Mouse (Mus musculus): ENCODE measurements around the gene Veph1.

The Veph1 gene

DNA sequence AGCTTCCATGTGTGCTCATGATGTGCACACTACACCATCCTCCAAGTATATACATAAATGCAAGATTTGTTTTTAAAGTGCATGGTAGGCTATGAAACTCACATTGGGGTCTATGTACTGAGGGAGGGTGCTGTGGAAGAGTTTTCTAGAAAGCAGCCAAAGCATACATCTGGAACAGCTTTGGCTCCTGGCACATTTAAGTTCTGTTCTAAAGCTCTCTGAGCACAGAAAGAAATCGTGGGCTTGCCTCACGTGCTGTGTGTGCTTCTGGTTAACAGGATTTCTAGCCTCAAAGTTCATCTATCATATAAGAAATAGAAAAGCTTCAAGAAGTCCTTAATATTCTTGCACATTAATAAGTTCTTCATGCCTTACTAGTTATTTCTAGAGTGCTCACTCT lies 204.9 kb downstream of the Veph1 start:
- no peak for DNase-seq

DNA sequence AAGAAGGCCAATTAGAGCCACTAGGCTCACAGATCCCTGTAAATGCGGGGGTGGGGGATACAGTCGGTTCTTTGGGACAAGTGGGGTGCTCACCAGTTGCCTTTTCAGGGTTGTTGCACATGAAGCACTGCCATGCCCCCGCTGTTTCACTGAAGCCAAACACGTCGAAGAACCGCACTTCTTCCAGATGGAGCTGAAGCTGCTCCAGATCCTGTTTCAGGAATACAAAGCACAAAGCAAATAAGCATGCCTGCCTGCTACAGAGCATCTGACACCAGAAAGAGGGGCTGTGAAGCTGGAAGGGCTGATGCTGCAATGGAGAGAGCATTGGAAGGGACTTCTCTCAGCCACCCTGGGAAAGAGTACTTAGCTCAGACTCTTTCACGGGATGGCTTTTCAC lies 209.0 kb downstream of the Veph1 start:
- DNase-seq = no peak

DNA sequence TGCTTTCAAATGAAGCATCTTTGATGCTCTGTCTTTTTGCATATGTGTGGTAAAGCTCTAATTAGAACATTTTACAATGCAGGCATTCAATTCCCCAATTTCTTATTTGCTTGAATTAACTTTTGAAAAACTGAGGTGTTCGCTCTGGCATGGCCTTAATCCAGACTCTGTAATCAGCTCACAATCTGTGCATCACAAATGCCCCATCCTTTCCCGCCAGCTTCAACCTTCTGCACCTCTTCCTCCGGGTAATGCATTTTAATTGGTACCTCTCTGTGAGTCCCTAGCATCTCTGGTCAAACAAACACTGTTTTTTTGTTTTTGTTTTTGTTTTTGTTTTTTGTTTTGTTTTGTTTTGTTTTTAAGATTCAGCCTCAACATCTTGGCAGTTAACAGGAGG lies 212.8 kb downstream of the Veph1 start:
- DNase-seq = no peak

DNA sequence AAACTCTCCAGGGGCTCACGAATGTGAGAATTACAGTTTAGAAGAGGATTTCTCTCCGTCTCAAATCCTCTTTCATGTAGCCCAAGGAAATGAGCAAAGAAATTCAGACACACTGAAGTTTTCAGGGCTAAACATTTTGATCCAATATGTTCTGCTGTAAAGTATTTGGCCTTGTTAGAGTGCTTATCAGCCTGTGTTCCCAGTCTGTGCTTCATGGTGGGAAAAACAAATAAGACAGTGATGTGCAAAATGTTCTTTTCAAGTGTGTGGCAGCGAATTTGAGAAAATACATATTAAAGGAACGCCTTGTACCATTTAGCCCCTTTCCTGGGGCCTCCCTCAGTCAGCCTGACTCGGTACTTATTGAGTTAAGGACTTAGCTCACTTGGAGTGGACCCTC lies 213.2 kb downstream of the Veph1 start:
- no peak for DNase-seq

DNA sequence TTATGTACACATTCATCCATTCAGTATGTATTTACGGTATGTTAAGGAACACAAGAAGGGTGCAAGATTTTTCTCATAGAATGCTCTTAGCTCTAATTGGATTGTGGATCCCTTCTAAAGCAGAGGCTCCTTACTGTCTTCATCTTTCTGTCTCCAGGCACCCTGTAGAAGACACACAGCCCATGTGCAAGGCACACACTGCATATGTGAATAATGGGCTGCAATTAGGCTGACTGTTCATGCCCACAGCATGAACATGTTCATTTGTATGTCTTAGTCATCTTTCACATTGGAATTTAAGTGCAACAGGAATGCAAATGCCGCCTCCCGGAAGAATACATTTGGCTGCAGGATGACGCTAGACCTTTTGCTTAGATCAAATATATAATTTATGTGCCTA lies 213.7 kb downstream of the Veph1 start:
- no peak for DNase-seq

DNA sequence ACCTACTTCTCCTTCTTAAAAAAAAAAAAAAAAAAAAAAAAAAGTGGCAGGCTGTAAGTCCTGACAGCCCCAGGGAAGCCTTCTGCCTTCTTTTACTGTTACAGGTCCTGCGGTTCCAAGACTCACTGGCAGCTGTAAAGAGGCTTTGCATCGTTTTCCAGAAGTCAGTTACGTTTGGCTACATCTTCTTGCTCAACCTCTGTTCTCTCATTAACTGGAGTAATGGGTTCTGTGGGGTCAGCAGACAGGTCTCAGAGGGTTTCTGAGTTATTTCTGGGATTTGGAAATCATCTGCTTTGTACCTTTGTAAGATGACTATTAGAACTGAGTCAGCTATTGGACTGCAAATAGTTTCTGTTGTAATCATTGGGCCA lies 215.3 kb downstream of the Veph1 start:
- DNase-seq = no peak

DNA sequence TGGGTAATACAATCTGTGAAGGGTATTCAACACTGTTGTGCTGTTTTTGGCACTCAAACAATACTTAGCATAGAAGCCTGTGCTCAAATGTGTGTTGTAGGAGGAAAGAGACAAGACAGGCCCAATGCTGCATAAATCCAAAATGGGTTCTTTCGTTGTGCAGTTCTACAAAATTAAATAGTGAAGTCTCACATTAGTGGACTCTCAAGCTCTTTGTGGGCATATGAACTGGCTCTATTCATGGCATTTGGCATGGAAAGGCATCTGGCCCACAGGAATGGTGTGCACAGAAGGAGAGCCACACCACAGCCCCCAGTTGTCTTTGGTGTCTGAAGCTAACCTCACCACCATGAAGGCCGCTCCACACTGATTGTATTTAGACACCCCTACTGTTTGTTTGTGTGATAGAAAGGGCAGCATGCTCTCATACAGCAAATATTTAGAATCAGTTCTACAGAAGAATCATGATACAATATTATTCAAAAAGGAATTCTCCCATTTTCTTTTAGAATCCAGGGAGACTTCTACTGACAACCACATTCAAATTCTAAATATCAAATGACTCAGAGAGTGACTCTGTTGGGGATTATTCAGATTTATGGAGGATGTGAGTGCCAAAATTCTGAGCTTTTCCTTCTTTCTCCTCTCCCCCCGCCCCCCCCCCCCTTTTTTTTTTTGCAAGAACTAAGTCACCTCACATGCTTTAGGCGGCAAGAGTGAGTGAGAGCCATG lies 215.8 kb downstream of the Veph1 start:
- no peak for DNase-seq

DNA sequence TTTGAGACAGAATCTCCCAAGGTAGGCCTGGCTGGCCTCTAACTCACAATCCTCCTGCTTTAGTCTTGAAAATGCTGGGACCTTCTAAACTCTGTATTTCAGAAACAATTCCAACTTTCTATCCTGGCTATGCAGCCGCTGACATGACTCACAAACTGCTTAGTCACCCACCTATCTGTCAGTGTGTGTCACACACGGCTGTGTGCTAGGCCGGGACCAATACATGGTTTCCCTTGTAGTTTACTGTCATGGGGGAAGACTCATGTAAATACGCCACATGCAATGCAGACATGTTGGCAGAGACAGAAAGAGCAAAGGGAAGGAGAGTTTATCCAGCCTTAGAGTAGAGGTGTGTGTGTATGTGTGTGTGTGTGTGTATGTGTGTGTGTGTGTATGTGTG lies 216.8 kb downstream of the Veph1 start:
- DNase-seq = no peak

DNA sequence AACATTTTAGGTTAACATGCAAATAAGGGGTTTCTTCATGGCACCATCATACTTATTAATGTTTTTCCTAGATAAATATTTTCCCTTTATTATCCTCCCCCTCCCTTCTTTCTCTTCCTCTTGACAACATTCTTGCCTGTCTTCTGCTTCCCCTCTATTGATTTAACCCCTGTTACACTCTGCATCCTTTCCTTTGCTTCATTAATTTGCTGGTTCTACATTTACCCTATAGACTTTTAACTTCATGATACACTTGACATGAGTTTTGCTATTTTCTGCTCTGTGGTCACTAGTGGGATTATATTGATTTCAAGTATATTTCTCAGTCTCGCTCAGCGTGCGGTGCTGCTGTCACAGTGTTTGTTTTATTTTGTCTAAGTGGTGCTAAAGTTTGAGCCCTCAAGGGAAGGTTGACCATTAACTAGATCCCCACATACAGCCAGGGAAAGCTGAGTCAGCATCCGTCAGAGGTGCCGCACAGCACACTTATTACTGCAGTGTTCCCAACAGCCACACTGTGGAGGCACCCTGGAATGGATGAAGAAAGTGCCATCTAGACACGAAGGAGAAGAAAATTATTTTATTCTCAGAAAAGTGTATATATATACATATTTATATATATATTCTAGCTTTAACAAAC lies 217.6 kb downstream of the Veph1 start:
- peak; percentile 6 for DNase-seq

DNA sequence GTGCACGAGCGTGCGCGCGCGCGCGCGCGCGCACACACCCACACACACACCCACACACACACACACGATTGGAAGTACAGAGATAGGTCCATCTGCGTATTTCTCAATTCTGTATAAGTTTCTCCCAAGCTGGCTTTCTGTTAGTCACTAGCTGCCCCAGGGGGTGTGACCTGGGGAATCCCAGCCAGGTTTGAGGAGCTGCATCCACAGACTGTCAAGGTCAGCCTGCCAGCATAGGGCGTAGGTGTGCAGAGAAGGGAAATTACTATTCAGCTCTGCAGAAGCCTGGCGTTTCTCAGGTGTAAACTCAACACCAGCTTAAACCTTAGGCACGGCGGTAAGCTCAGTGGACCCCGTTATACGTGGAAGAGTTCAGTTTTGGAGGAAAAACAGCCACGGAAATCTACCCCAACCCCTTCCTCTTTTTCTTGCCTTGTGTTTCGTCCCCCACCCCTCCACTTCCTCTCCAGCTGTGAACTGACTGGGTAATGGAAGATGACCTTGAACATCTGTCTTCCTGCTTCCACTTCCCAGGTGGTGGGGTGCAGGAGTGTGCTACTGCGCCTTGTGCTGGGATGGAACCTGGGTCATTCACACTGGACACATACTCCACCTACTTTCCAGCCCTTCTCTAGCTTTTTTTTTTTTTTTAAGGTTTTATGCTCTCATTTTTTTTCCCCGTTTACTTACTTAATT lies 218.5 kb downstream of the Veph1 start:
- peak; percentile 37 for DNase-seq

DNA sequence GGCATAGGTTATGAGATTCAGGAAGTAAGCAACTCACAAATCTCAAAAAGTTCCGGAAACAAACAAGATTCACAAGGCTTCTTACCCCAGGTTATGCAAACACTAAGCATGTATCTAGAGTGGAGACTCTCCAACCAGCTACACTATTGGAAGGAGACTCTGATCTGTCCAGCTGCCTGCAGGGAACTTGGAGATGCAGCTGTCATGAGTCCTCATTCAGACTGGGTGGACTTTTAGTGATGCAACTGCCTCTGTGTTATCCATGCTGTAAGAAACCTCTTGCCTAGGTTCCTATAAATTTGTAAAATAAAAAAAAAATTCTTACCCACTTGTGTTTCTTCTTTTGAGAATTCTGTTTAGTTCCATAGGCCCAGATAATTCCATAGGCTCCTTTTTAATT lies 226.4 kb downstream of the Veph1 start:
- no peak for DNase-seq

DNA sequence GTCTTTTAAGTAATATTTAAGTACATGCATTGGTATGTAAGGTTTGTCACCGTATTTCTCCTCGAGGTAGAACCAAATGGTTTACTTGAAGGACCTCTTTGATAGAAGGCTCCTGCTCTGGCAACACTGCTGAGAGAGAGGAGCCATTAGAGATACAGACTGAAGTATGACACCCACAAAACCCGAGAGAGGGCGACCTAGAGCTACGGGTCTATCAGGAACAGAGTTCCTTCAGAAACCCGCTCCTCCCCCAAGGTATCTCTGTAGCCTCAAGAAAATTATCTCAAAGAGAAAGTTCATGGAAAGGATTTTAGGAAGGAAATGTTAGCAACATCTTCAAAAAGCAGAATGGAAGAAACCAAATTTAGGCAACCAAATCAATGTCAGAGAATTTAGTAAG lies 232.8 kb downstream of the Veph1 start:
- DNase-seq = no peak

DNA sequence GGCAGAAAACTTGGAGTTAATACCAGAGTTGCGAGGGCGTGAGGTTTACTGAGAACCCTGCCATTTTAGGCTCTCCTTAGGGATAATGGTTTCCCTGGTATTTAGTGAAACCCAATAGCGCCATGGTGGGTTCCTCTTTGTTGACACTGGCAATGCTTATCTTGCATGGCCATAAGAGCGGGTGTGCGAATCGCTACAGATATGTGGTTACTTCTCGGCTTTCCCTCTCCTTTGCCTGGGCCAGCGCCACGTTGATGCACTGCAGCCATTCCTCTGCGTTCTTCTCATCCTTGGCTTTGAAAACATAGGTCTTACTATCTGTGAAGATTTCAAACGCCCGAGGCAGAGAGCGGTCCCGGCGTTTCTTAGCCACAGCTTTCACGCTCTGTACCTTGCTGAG lies 239.7 kb downstream of the Veph1 start:
- DNase-seq = no peak

DNA sequence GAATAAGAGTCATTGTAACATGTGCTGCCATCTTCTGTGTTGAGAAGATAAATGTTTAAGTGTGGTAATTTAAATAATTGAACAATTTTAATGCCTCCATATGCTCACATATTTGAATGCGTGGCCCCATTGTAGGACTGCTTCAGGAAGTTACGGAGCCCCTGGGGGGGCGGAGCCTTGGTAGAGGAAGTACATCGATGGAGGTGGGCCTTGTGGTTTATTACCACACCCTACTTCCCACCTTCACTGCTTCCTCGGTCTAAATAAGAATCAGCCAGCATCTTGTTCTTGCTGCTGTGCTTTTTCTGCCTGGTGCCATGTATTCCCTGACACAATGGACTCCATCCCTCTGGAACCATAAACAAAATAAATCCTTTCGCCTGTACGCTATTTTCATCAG lies 241.0 kb downstream of the Veph1 start:
- DNase-seq = no peak

DNA sequence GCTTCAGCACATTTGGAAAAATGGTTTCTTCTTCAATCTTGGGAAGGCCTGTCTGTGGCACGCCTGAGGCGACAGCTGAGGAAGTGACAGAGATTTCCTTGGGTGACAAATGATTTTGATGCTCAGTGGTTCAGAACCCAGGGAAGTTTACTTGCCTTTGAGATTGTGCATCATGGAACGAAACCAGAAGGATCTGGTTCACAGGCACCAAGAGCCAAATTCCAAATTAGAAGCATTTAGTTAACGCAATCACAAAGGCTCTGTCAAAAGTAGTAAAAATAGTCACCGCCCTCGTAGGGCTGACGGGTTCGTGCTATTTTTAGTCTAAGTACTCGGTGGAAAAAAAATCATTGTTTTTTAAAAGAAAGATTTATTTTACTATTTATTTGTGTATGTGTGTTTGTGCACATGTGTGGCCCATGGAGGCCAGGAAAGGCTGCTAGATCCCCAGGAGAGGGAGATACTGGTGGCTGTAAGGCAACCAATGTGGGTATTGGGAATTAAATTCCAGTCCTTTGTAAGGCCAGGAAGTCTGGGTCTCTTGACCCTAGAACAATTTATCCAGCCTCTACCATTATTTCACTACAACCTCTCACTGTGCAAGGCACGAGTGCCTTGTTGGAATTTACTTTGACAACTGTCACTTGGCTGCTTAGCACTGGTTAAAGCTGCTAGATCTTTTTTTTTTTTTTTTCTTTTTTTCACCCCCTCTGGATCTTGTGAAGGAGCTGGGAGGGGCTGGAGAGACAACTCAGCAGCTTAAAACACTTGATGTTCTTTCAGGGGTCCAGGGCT lies 246.3 kb downstream of the Veph1 start:
- DNase-seq = no peak

DNA sequence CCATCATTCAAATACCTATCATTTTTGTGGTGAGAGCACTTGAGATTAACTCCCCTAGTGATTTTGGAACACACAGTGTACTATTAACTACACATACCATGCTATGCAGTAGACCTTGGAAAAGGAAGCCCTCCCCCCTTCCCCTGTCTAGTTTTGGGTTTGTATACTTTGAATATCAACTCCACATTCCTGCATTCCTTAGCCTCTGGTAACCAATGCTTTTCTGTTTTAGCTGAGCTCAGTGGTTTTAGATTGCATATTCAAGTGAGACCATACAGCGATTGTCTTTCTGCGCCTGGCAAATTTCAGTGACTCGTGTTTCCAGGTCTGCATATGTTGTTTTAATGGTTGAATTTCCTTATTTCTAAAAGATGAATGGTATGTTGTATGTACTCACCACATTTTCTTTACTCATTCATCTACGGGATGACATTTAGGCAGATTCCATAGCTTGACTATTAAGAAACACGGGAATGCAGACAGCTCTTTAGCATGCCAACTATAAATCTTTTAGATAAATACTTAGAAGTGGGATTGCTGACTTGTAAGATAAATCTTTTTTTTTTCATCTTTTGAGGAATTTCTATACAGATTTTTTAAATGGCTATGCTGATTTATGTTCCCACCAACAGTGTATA lies 255.7 kb downstream of the Veph1 start:
- no peak for DNase-seq

DNA sequence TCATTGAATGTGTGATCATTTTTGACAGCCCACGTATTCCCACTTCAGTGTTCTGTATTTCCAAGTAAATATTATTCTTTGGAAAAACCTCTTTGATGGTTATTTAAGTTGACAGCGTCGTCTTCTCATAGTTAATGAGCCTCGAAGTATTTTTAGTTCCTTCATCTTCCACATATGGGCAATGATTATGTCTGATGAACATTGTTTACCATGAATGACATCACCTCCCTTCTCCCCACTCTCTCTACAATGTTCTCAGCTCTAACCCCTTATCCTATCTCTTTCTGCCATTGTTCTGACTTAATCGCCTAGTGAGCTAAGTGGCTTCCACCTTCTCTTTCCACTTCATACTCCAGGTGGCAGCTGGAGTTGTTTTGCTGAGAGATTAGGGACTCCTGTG lies 261.4 kb downstream of the Veph1 start:
- no peak for DNase-seq

DNA sequence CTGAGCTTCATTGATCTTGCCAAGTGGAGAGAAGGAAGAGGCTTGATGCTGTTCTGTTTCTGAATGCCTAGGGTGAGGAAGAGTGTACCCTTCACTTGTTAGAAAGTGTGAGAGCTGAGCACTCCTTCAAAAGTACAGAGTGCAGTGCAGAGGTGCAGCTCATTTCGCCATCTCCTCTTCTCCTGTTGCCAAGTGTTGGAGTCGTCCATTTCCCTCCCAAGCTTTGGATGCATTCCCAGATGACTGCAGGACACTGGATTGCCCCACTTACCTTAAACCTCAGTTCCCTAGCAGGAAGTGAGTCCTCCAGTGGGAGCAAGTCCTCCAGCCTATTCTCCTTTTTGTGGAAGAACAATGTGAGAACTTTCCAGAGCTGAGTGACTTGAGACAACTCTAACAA lies 263.3 kb downstream of the Veph1 start:
- peak; percentile 3 for DNase-seq

DNA sequence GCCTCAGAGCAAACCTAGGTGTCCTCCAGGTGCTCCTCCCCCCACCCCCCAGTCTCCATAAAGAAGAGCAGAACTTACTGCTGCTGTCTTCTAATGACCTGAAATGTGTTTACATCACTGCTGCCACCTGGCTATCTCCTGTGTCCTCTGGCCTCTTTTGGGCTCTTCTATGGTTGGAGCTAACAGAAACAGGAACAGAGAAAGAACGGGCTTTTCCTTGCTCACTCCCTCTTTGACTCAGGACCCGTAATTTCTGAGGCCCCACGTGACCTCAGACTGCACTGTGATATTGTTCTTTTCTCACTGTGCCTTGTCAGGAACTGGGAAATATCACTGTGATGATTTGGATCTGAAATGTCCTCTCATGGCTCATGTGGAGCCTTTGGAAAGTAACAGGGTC lies 271.2 kb downstream of the Veph1 start:
- DNase-seq = no peak

DNA sequence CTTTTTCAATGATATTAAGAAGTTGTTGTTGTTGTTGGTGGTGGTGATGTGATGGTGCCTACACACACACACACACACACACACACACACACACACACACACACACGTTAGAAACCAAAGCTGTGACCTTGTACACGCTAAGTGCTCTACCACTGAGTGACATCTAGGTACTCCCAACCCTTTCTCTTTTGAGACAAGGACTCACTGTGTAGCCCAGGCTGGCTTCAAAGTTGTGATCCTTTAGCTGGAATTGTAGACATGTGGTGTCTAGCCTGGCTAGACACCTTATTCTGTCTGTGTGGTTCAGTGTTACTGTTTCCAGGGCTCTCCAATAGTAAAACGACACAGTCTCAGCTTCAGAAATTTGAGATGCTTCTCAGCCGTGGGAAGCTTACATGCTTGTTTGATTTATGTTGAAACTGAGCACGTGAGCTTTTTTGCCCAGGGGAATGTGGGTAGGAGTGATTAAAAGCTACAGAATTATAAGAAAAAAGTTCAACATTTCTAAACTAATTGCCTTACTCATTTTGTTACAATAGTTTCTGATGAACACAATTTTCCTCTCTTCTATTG lies 272.3 kb downstream of the Veph1 start:
- DNase-seq = no peak

DNA sequence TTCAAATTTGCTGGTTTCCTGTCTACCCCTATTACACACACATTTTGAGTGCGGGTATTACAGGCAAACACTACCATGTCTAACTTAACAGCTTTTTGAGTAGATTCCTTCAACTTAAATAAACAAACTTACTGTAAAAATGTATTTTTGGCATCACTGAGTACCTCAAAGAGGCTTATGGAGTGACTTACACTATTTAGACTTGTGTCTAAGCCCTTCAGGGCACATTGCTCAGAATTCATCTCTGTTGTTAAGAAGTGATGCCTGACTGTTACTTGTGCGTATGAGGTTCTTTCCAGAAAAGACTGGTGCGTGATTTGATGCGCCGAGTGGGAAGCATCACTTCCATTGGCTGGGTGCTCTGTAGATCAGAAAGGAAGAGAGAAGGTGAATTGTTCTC lies 277.5 kb downstream of the Veph1 start:
- DNase-seq = no peak

DNA sequence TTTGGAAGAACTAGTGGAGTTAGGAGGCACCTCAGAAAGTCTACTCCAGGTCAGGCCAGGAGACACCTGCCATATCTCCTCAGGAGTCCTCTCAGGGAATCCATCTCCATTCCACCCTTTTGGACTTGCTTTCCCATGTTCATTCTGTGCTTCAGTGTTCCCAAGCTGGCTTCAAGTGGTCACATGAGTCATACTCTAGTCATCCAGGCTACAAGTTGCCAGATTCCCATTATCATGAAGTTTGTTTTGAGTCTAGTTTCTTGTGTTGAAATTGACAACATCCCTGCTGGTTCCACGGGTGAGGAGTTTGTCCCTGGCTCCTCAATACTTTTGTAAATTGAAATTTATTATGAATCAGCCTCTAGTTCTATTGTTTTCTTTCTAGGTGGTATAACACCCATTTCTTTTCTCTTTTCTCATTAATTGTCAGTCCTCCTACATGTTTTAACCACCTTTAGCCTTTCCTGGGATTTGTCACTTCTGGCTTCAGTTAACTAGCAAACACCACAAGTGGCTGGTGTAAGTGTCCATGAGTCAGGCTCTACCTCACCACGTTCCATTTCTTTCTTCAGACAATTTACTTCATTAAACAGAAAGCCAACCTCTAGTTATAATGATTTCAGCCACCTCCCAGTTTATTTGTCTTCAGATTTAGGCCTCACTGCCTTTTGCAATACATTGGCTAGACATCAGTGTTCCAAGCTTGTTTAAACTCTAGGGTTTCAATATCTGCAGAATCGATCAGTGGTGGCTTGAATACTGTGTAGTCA lies 288.8 kb downstream of the Veph1 start:
- DNase-seq = no peak

Data from lung, postnatal 14 days (tissue).